Mouse (Mus musculus): ENCODE results near the gene Ankfn1. TPM values are rescaled to one million over a fixed set of nuclear protein-coding genes. Genes with fewer than 3 reads are reported as not detected.
A peak's percentile ranks its signal among the peaks of the same experiment; 100 is the strongest.

The Ankfn1 gene
- polyA plus RNA-seq, 1 experiment from 2014 or later = 2.5 TPM

- Histone ChIP-seq H3K4me3 (ENCODE audit: low read length) (no peak overlapping the region), H3K4me2 (ENCODE audit: low read depth, low read length) (no peak overlapping the region), H3K27me3 (ENCODE audit: control insufficient read depth, insufficient read depth, low read depth, low read length) (no peaks in the 10 kb centered on the region), H3K9me3 (ENCODE audit: control insufficient read depth, low read length) (no peaks in the 10 kb centered on the region), H3K9ac (ENCODE audit: low read length) (0 out of 2 replicates have a peak overlapping the region, but pooled peaks have one; percentile 2), H3K4me1 (replicated peaks; ENCODE audit: control insufficient read depth, insufficient read depth, low read length) (peaks cover 17% of the 10 kb centered on the region), H3K36me3 (ENCODE audit: control insufficient read depth, insufficient read depth, low read length) (no peaks in the 10 kb centered on the region), H3K27ac (ENCODE audit: low read length) (peak overlapping the region; percentile 26; the same call in 1 of the 2 replicates)
- 35% methylated on average over 2 of the region's 2 CpGs for WGBS
- ATAC-seq (ENCODE audit: low read depth) = no peak; the same call in 1 of the 2 replicates
Observed at GRCm38 (mm10) chr11:89382634-89383009, 394.8 kb downstream of the Ankfn1 start.

- H3K4me3 ChIP-seq (ENCODE audit: low read length) = no peak overlapping the region
- H3K36me3 ChIP-seq (ENCODE audit: control insufficient read depth, insufficient read depth, low read length) = no peaks in the 10 kb centered on the region
- H3K27me3 ChIP-seq (ENCODE audit: control insufficient read depth, insufficient read depth, low read depth, low read length) = no peaks in the 10 kb centered on the region
- no peaks in the 10 kb centered on the region for H3K9me3 ChIP-seq (ENCODE audit: control insufficient read depth, low read length)
- no peak overlapping the region for H3K4me2 ChIP-seq (ENCODE audit: low read depth, low read length)
- peak; percentile 86 for ATAC-seq (ENCODE audit: low read depth)
- WGBS = 11% methylated on average over 8 of the region's 8 CpGs
- H3K9ac ChIP-seq (ENCODE audit: low read length) = 0 out of 2 replicates have a peak overlapping the region, but pooled peaks have one; percentile 2
- H3K27ac ChIP-seq (ENCODE audit: low read length) = peak overlapping the region; percentile 26; the same call in 1 of the 2 replicates
- H3K4me1 ChIP-seq (replicated peaks; ENCODE audit: control insufficient read depth, insufficient read depth, low read length) = peaks cover 17% of the 10 kb centered on the region
Observed at GRCm38 (mm10) chr11:89381782-89382633, 395.4 kb downstream of the Ankfn1 start.

DNA sequence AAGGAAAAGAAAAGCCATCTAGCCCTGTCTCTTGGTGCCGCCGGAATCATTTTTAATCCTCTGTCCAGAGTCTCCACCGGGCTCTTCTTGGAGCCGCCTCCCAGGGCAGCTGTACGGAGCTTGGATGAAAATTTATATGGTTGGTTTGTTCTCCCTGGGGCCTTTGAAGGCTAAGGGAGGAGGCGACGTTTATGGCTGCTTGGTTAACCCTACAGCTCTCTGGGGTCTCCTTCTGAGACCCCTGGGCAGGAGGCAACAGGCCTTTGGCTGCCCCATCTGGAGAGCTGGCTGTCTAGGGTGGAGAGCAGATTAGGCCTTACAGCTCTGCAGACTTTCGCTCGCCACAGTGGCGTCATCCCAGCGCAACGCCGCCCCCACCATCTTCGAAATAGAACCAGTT is 406.5 kb downstream of the Ankfn1 start:
- ATAC-seq (ENCODE audit: low read depth) = no peak
- no peaks in the 10 kb centered on the region for H3K4me1 ChIP-seq (replicated peaks; ENCODE audit: control insufficient read depth, insufficient read depth, low read length)
- WGBS = 82% methylated on average over 14 of the region's 14 CpGs

GRCm38 (mm10) chr11:89370373-89370772 is 407.1 kb downstream of the Ankfn1 start:
- no peak overlapping the region for H3K4me3 ChIP-seq (ENCODE audit: low read length)
- no peaks in the 10 kb centered on the region for H3K36me3 ChIP-seq (ENCODE audit: control insufficient read depth, insufficient read depth, low read length)
- H3K9me3 ChIP-seq (ENCODE audit: control insufficient read depth, low read length) = no peaks in the 10 kb centered on the region
- no peaks in the 10 kb centered on the region for H3K4me1 ChIP-seq (replicated peaks; ENCODE audit: control insufficient read depth, insufficient read depth, low read length)
- no peak for ATAC-seq (ENCODE audit: low read depth)
- no peak overlapping the region for H3K27ac ChIP-seq (ENCODE audit: low read length)
- H3K27me3 ChIP-seq (ENCODE audit: control insufficient read depth, insufficient read depth, low read depth, low read length) = no peaks in the 10 kb centered on the region
- 63% methylated on average over 7 of the region's 7 CpGs for WGBS
- H3K4me2 ChIP-seq (ENCODE audit: low read depth, low read length) = no peak overlapping the region
- no peak overlapping the region for H3K9ac ChIP-seq (ENCODE audit: low read length)

More for the DNA sequence above, 406.5 kb downstream of the Ankfn1 start:
- Histone ChIP-seq H3K36me3 (ENCODE audit: control insufficient read depth, insufficient read depth, low read length) (no peaks in the 10 kb centered on the region), H3K4me3 (ENCODE audit: low read length) (no peak overlapping the region), H3K27me3 (ENCODE audit: control insufficient read depth, insufficient read depth, low read depth, low read length) (no peaks in the 10 kb centered on the region), H3K9ac (ENCODE audit: low read length) (no peak overlapping the region), H3K9me3 (ENCODE audit: control insufficient read depth, low read length) (no peaks in the 10 kb centered on the region), H3K27ac (ENCODE audit: low read length) (no peak overlapping the region), H3K4me2 (ENCODE audit: low read depth, low read length) (no peak overlapping the region)

DNA sequence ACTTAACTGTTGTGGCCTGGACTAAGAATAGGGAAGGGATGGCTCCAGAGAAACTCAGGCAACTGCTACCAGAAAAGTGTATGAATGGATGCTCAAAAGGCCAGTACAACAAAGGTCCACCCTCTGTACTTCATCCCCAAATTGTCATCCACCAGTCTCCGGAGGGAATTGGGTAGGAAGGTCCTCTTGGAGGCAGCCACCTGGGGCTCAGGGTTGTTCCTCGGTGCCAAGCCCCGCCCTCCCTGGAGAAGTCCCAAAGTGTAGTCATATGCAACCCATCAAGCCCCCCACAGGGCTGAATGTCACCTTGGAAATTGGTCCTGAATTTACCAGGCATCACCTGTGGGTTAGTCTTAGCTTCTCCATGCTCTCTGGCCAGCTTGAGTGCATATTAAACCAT is 413.5 kb downstream of the Ankfn1 start:
- no peak overlapping the region for H3K4me3 ChIP-seq (ENCODE audit: low read length)
- H3K36me3 ChIP-seq (ENCODE audit: control insufficient read depth, insufficient read depth, low read length) = no peaks in the 10 kb centered on the region
- no peak overlapping the region for H3K27ac ChIP-seq (ENCODE audit: low read length)
- no peak overlapping the region for H3K4me2 ChIP-seq (ENCODE audit: low read depth, low read length)
- H3K27me3 ChIP-seq (ENCODE audit: control insufficient read depth, insufficient read depth, low read depth, low read length) = no peaks in the 10 kb centered on the region
- peaks cover 7% of the 10 kb centered on the region for H3K4me1 ChIP-seq (replicated peaks; ENCODE audit: control insufficient read depth, insufficient read depth, low read length)
- no peaks in the 10 kb centered on the region for H3K9me3 ChIP-seq (ENCODE audit: control insufficient read depth, low read length)
- no peak overlapping the region for H3K9ac ChIP-seq (ENCODE audit: low read length)
- ATAC-seq (ENCODE audit: low read depth) = no peak
- WGBS = 85% methylated on average over 3 of the region's 3 CpGs

DNA sequence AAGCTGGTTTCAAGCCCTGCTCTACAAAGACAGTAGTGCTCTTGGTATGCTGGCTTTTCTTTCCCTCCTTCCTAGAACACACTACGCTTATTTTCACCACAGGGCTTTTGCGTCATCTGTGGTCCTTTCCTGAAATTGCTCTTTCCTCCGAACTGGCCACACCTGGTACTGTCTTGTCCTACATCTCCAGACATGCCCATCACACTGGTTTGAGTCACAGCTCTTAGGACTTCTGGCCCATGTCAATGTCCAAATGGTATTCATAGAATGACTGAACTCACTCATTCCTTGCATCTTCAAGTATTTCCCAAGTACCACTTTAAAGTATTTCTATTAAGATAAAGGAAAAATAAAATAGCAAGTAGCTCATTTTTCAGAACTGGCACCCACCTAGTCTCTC is 416.6 kb downstream of the Ankfn1 start:
- Histone ChIP-seq H3K4me1 (replicated peaks; ENCODE audit: control insufficient read depth, insufficient read depth, low read length) (peaks cover 7% of the 10 kb centered on the region), H3K27me3 (ENCODE audit: control insufficient read depth, insufficient read depth, low read depth, low read length) (no peaks in the 10 kb centered on the region), H3K36me3 (ENCODE audit: control insufficient read depth, insufficient read depth, low read length) (no peaks in the 10 kb centered on the region), H3K9me3 (ENCODE audit: control insufficient read depth, low read length) (no peaks in the 10 kb centered on the region), H3K27ac (ENCODE audit: low read length) (no peak overlapping the region), H3K9ac (ENCODE audit: low read length) (no peak overlapping the region), H3K4me2 (ENCODE audit: low read depth, low read length) (no peak overlapping the region), H3K4me3 (ENCODE audit: low read length) (no peak overlapping the region)
- ATAC-seq (ENCODE audit: low read depth) = no peak; the same call in 1 of the 2 replicates
- WGBS = 72% methylated on average over 3 of the region's 3 CpGs

- H3K9me3 ChIP-seq (ENCODE audit: control insufficient read depth, low read length) = no peaks in the 10 kb centered on the region
- no peak overlapping the region for H3K4me3 ChIP-seq (ENCODE audit: low read length)
- H3K4me2 ChIP-seq (ENCODE audit: low read depth, low read length) = no peak overlapping the region
- no peak overlapping the region for H3K9ac ChIP-seq (ENCODE audit: low read length)
- ATAC-seq (ENCODE audit: low read depth) = no peak
- H3K4me1 ChIP-seq (replicated peaks; ENCODE audit: control insufficient read depth, insufficient read depth, low read length) = peaks cover 7% of the 10 kb centered on the region
- H3K36me3 ChIP-seq (ENCODE audit: control insufficient read depth, insufficient read depth, low read length) = no peaks in the 10 kb centered on the region
- H3K27ac ChIP-seq (ENCODE audit: low read length) = no peak overlapping the region
- 82% methylated on average over 5 of the region's 5 CpGs for WGBS
- no peaks in the 10 kb centered on the region for H3K27me3 ChIP-seq (ENCODE audit: control insufficient read depth, insufficient read depth, low read depth, low read length)
Observed at GRCm38 (mm10) chr11:89358546-89358945, 418.9 kb downstream of the Ankfn1 start.

GRCm38 (mm10) chr11:89356479-89356878 is 421.0 kb downstream of the Ankfn1 start:
- Histone ChIP-seq H3K4me2 (ENCODE audit: low read depth, low read length) (no peak overlapping the region), H3K36me3 (ENCODE audit: control insufficient read depth, insufficient read depth, low read length) (no peaks in the 10 kb centered on the region), H3K9me3 (ENCODE audit: control insufficient read depth, low read length) (no peaks in the 10 kb centered on the region), H3K4me3 (ENCODE audit: low read length) (no peak overlapping the region), H3K27me3 (ENCODE audit: control insufficient read depth, insufficient read depth, low read depth, low read length) (no peaks in the 10 kb centered on the region), H3K27ac (ENCODE audit: low read length) (no peak overlapping the region), H3K4me1 (replicated peaks; ENCODE audit: control insufficient read depth, insufficient read depth, low read length) (peaks cover 6% of the 10 kb centered on the region), H3K9ac (ENCODE audit: low read length) (no peak overlapping the region)
- no peak for ATAC-seq (ENCODE audit: low read depth)
- WGBS = 46% methylated on average over 2 of the region's 2 CpGs

DNA sequence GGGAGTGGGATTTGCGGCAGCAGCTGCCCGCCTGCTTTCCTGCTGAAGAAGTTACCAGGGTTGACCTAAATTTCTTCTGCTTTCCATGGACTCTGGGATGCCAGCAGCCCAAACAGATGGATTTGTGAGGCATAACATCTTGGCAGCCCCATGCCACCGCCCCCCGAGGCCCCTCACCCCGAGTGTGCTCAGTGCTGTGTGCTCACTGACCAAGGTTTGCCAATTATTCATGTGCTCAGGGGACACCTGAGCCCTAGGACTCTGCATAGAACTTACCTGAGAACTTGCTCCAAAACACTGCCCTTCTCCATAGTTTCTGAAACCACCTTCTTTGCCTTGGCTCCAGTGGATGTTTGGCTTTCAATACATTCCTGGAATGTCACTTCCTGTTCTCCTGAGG is 421.4 kb downstream of the Ankfn1 start:
- Histone ChIP-seq H3K36me3 (ENCODE audit: control insufficient read depth, insufficient read depth, low read length) (no peaks in the 10 kb centered on the region), H3K4me3 (ENCODE audit: low read length) (no peak overlapping the region), H3K9ac (ENCODE audit: low read length) (no peak overlapping the region), H3K9me3 (ENCODE audit: control insufficient read depth, low read length) (no peaks in the 10 kb centered on the region), H3K4me2 (ENCODE audit: low read depth, low read length) (no peak overlapping the region), H3K27ac (ENCODE audit: low read length) (no peak overlapping the region), H3K27me3 (ENCODE audit: control insufficient read depth, insufficient read depth, low read depth, low read length) (no peaks in the 10 kb centered on the region), H3K4me1 (replicated peaks; ENCODE audit: control insufficient read depth, insufficient read depth, low read length) (peaks cover 3% of the 10 kb centered on the region)
- WGBS = 54% methylated on average over 5 of the region's 5 CpGs
- ATAC-seq (ENCODE audit: low read depth) = no peak
